Comparison of ENCODE assay signal across 20 mouse cellular contexts in genomic region chr15:62937756-62938155, GRCm38 (mm10).
DNase-seq lines count a peak whose midpoint lies in the region; ATAC-seq and TF ChIP-seq lines count a peak whose summit lies in the region.
"Had no signal": no experiment of that assay in that cellular context is flagged by ENCODE, and none has a peak within 500 bp of the region (broad histone marks: within the 10 kb centered on the region; RNA-seq: fewer than 3 reads in every experiment).

No protein-coding gene starts in this region.

- no peak overlapping the region for H3K27ac ChIP-seq in liver, adult 2 months (replicated peaks; ENCODE audit: insufficient read depth, low read depth, low read length)
- H3K27ac ChIP-seq in liver, embryonic 12.5 days: no peak overlapping the region
- H3K27ac ChIP-seq in CH12.LX (ENCODE audit: insufficient read depth, low read depth): no peak overlapping the region
- H3K27ac ChIP-seq: embryonic facial prominence, embryonic 10.5 days; embryonic facial prominence, embryonic 12.5 days; forebrain, embryonic 13.5 days; forebrain, embryonic 15.5 days had no signal

- no peak overlapping the region for H3K4me3 ChIP-seq in liver, adult 2 months (ENCODE audit: insufficient read depth, low read depth, low read length)
- H3K4me3 ChIP-seq in liver, embryonic 12.5 days: no peak overlapping the region
- no peak overlapping the region for H3K4me3 ChIP-seq in CH12.LX (replicated peaks in 1 of 3; ENCODE audit: low read depth in 2 of 3, low read length in 2 of 3, poor library complexity in 1 of 3)
- H3K4me3 ChIP-seq: embryonic facial prominence, embryonic 10.5 days; embryonic facial prominence, embryonic 12.5 days; forebrain, embryonic 13.5 days; forebrain, embryonic 15.5 days had no signal

- 65% methylated on average over 4 of the region's 4 CpGs for WGBS in liver, adult 2 months
- WGBS in liver, embryonic 12.5 days (ENCODE audit: insufficient replicate concordance): 68% methylated on average over 4 of the region's 4 CpGs

- no peak for TF ChIP-seq RAD21 in CH12.LX (IDR thresholded peaks at IDR 0.05; ENCODE audit: low read depth, low read length)

- TF ChIP-seq CTCF in liver, adult 2 months (IDR thresholded peaks at IDR 0.05; ENCODE audit: low read depth, low read length): no peak
- TF ChIP-seq CTCF in CH12.LX (conservative IDR thresholded peaks at IDR 0.05 in 1 of 2, IDR thresholded peaks at IDR 0.05 in 1 of 2; ENCODE audit: low read depth in 2 of 2, low read length in 2 of 2): no peak

- H3K79me2 ChIP-seq in liver, adult 2 months (ENCODE audit: control insufficient read depth, insufficient read depth, low read length): no peaks in the 10 kb centered on the region
- H3K79me2 ChIP-seq in CH12.LX (replicated peaks; ENCODE audit: control insufficient read depth, extremely low read depth, insufficient read depth, poor library complexity, severe bottlenecking): no peaks in the 10 kb centered on the region

- H3K36me3 ChIP-seq in liver, adult 2 months (ENCODE audit: control insufficient read depth, insufficient read depth, low read length): no peaks in the 10 kb centered on the region
- H3K36me3 ChIP-seq in liver, embryonic 12.5 days: no peaks in the 10 kb centered on the region
- H3K36me3 ChIP-seq in CH12.LX (replicated peaks in 1 of 2; ENCODE audit: control insufficient read depth in 1 of 2, insufficient read depth in 1 of 2, low read length in 1 of 2): no peaks in the 10 kb centered on the region
- H3K36me3 ChIP-seq: embryonic facial prominence, embryonic 10.5 days; embryonic facial prominence, embryonic 12.5 days; forebrain, embryonic 15.5 days had no signal

- no peak for TF ChIP-seq POLR2A in liver, adult 2 months (IDR thresholded peaks at IDR 0.05; ENCODE audit: extremely low read depth, insufficient read depth, low read length)
- TF ChIP-seq POLR2A in CH12.LX (IDR thresholded peaks at IDR 0.05; ENCODE audit: low read depth, low read length): no peak

- in situ Hi-C loops in CH12.LX (cut with MboI; ENCODE audit: low pct_ligation_motif_present, low pct_unique_long_range_greater_than_20kb, low sequenced_read_pairs): no loop called here

- no peaks in the 10 kb centered on the region for H3K9me3 ChIP-seq in liver, embryonic 12.5 days (replicated peaks)
- H3K9me3 ChIP-seq in CH12.LX (replicated peaks; ENCODE audit: low read length): no peaks in the 10 kb centered on the region
- H3K9me3 ChIP-seq: embryonic facial prominence, embryonic 10.5 days; embryonic facial prominence, embryonic 12.5 days; forebrain, embryonic 13.5 days; forebrain, embryonic 15.5 days had no signal

- DNase-seq in adrenal gland, adult 2 months: peak; percentile 24
- DNase-seq in adrenal gland, postnatal 4 days (ENCODE audit: low spot score in 2 of 2): no peak
- DNase-seq in liver, adult 2 months (ENCODE audit: extremely low read depth, low read depth, low spot score): peak; percentile 56
- DNase-seq in 416B (ENCODE audit: low read depth) (peak; percentile 16), CH12.LX (ENCODE audit: extremely low read depth) (no peak), adipocyte (ENCODE audit: low spot score) (no peak)
- DNase-seq: adrenal gland, postnatal 25 days; B cell, adult 2 months; cerebellum, adult 11-12 months; cerebellum, adult 2 months; cerebellum, adult 9-10 months; cerebellum, postnatal 10 days; cerebellum, postnatal 25 days; forebrain, postnatal 0 days had no signal

- no peak overlapping the region for H3K4me2 ChIP-seq in liver, embryonic 12.5 days
- no peak overlapping the region for H3K4me2 ChIP-seq in CH12.LX (ENCODE audit: insufficient read depth, low read depth, poor library complexity, severe bottlenecking)
- H3K4me2 ChIP-seq: embryonic facial prominence, embryonic 12.5 days; forebrain, embryonic 13.5 days; forebrain, embryonic 15.5 days had no signal

- H3K27me3 ChIP-seq in liver, adult 2 months (ENCODE audit: control insufficient read depth, insufficient read depth, low read length): no peaks in the 10 kb centered on the region
- no peaks in the 10 kb centered on the region for H3K27me3 ChIP-seq in liver, embryonic 12.5 days (replicated peaks)
- no peaks in the 10 kb centered on the region for H3K27me3 ChIP-seq in CH12.LX (replicated peaks)
- H3K27me3 ChIP-seq: embryonic facial prominence, embryonic 12.5 days; forebrain, embryonic 13.5 days; forebrain, embryonic 15.5 days had no signal

- no peak overlapping the region for H3K9ac ChIP-seq in liver, adult 2 months (ENCODE audit: low read depth, low read length)
- no peak overlapping the region for H3K9ac ChIP-seq in liver, embryonic 12.5 days
- H3K9ac ChIP-seq in CH12.LX (ENCODE audit: insufficient read depth, low read depth): no peak overlapping the region
- H3K9ac ChIP-seq: embryonic facial prominence, embryonic 12.5 days; forebrain, embryonic 13.5 days; forebrain, embryonic 15.5 days; forebrain, postnatal 0 days had no signal

- TF ChIP-seq EP300 in CH12.LX (IDR thresholded peaks at IDR 0.05; ENCODE audit: low read length): no peak

- dilution Hi-C loops in CH12.LX (cut with MboI; ENCODE audit: extremely low pct_ligation_motif_present, extremely low pct_unique_long_range_greater_than_20kb, low sequenced_read_pairs): no loop called here

- 0 out of 2 replicates have a peak, but pooled peaks cover 2% of the 10 kb centered on the region for H3K4me1 ChIP-seq in liver, adult 2 months (ENCODE audit: control insufficient read depth, insufficient read depth, low read length)
- no peaks in the 10 kb centered on the region for H3K4me1 ChIP-seq in liver, embryonic 12.5 days
- H3K4me1 ChIP-seq in CH12.LX (ENCODE audit: control insufficient read depth in 1 of 2, insufficient read depth in 2 of 2): peaks cover 0 to 12% of the 10 kb centered on the region in 2 experiments; a peak in 2 of 4 replicates
- H3K4me1 ChIP-seq: forebrain, embryonic 13.5 days; forebrain, embryonic 15.5 days had no signal

- no peak for ATAC-seq in liver, embryonic 12.5 days
- ATAC-seq: CD4-positive, CD25-positive, alpha-beta regulatory T cell, adult 4 months; forebrain, embryonic 13.5 days; forebrain, embryonic 15.5 days; forebrain, postnatal 0 days had no signal

TF ChIP-seq in CH12.LX, 34 proteins besides CTCF, POLR2A, EP300 and RAD21:
- TF ChIP-seq JUN (IDR thresholded peaks at IDR 0.05; ENCODE audit: insufficient read depth, low read depth, low read length) (no peak), MAX (IDR thresholded peaks at IDR 0.05; ENCODE audit: low read length) (no peak), MAFK (IDR thresholded peaks at IDR 0.05; ENCODE audit: insufficient replicate concordance, low read length) (0 out of 2 replicates have a peak, but pooled peaks have one; percentile 31), ETS1 (conservative IDR thresholded peaks at IDR 0.05; ENCODE audit: low read depth, low read length) (no peak), CHD2 (IDR thresholded peaks at IDR 0.05; ENCODE audit: low read length) (no peak), MAZ (IDR thresholded peaks at IDR 0.05; ENCODE audit: low read depth, low read length) (no peak), KAT2A (IDR thresholded peaks at IDR 0.05; ENCODE audit: insufficient replicate concordance, low read length) (no peak), PAX5 (IDR thresholded peaks at IDR 0.05; ENCODE audit: low read length) (no peak), NELFE (IDR thresholded peaks at IDR 0.05; ENCODE audit: low read depth, low read length) (no peak)

Comparison
In these comparisons a context has a peak if more than half of its experiments do, and no peak if none do; other contexts are left out.
1. DNase-seq: peak in adrenal gland, adult 2 months (single experiment), liver, adult 2 months (single experiment) and 416B (single experiment); none in adrenal gland, postnatal 4 days (0 of 2), CH12.LX (single experiment) and adipocyte (single experiment).